Mouse (Mus musculus): Measurements from ENCODE around the gene Hcfc1. TPM values are rescaled to one million over a fixed set of nuclear protein-coding genes. Genes with fewer than 3 reads are reported as not detected.
A peak's percentile ranks its signal among the peaks of the same experiment; 100 is the strongest.

Gene Hcfc1
- polyA plus RNA-seq, 2 experiments = 28.9 to 35.1 TPM

DNA sequence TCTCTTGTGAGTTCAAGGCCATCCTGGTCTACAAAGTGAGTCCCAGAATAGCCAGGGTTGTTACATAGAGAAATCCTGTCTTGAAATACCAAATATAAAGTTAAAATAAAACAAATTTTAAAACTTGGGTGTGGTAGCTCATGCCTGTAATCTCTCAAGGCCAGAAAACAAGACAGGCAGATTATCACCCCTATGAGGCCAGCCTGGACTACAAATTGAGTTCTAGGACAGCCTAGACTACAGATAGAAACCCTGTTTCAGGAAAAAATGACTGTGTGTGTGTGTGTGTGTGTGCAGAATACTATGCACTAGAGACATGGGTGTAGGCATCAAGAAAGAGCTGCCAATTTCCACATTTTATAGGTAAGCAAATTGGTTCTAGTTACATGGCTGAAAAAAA is 4.6 kb upstream of the Hcfc1 start:
- peak overlapping the region; percentile 75 for H3K4me2 ChIP-seq (ENCODE audit: low read depth)

DNA sequence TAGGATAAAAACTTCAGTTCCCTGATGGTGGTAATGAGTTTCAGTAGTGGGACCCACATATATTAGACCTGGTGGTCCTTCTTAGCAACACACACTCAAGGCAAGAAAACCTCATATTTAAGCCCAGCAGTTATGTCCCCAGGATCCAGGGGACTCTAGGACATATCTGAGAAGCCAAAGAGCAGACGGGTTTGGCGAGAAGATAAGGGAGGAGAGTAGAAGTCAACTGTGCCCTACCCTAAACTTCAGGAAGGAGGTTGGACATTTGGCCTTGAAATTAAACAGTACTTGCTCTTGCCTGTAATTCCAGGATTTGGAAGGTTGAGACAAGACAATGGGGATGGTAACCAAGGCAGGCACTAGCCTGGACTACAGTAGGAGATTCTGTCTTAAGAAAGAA is 3.6 kb upstream of the Hcfc1 start:
- H3K4me2 ChIP-seq (ENCODE audit: low read depth) = peak overlapping the region; percentile 75
- TF ChIP-seq EP300 (IDR thresholded peaks at IDR 0.05; ENCODE audit: low read depth) (peak; percentile 80), CTCF (IDR thresholded peaks at IDR 0.05; ENCODE audit: low read depth) (no peak)
- ATAC-seq (ENCODE audit: insufficient read depth) (peak; percentile 52), DNase-seq (ENCODE audit: low read depth in 3 of 3, low spot score in 3 of 3) (peak; percentile 67 to 72 (median 69))
- no peaks in the 10 kb centered on the region for H3K27me3 ChIP-seq (ENCODE audit: control insufficient read depth, insufficient read depth, low read length)
- no peaks in the 10 kb centered on the region for H3K36me3 ChIP-seq (replicated peaks; ENCODE audit: control insufficient read depth, insufficient read depth, low read depth)
- WGBS (ENCODE audit: insufficient replicate concordance) = 17% methylated on average over 2 of the region's 2 CpGs
- peak overlapping the region; percentile 88 for H3K27ac ChIP-seq
- no peaks in the 10 kb centered on the region for H3K9me3 ChIP-seq (ENCODE audit: control insufficient read depth, low read length)
- peaks cover 26 to 30% of the 10 kb centered on the region in 2 experiments for H3K4me1 ChIP-seq (replicated peaks; ENCODE audit: control insufficient read depth in 2 of 2, insufficient read depth in 2 of 2, low read length in 1 of 2)
- H3K9ac ChIP-seq (replicated peaks) = peak overlapping the region; percentile 55
- H3K4me3 ChIP-seq (ENCODE audit: insufficient read depth in 1 of 2, low read depth in 2 of 2, low read length in 2 of 2) = no peak overlapping the region

More for the DNA sequence above, 4.6 kb upstream of the Hcfc1 start:
- ATAC-seq (ENCODE audit: insufficient read depth) (peak; percentile 36), DNase-seq (ENCODE audit: low read depth in 3 of 3, low spot score in 3 of 3) (peak in 1 of 3 experiments; percentile 61)
- peak overlapping the region; percentile 50 for H3K9ac ChIP-seq (replicated peaks)
- H3K4me1 ChIP-seq (replicated peaks; ENCODE audit: control insufficient read depth in 2 of 2, insufficient read depth in 2 of 2, low read length in 1 of 2) = peaks cover 26 to 30% of the 10 kb centered on the region in 2 experiments
- TF ChIP-seq EP300 (IDR thresholded peaks at IDR 0.05; ENCODE audit: low read depth) (peak; percentile 76), CTCF (IDR thresholded peaks at IDR 0.05; ENCODE audit: low read depth) (no peak)
- peak overlapping the region; percentile 88 for H3K27ac ChIP-seq
- no peaks in the 10 kb centered on the region for H3K36me3 ChIP-seq (replicated peaks; ENCODE audit: control insufficient read depth, insufficient read depth, low read depth)
- H3K4me3 ChIP-seq (ENCODE audit: insufficient read depth in 1 of 2, low read depth in 2 of 2, low read length in 2 of 2) = no peak overlapping the region
- no peaks in the 10 kb centered on the region for H3K27me3 ChIP-seq (ENCODE audit: control insufficient read depth, insufficient read depth, low read length)
- no peaks in the 10 kb centered on the region for H3K9me3 ChIP-seq (ENCODE audit: control insufficient read depth, low read length)

DNA sequence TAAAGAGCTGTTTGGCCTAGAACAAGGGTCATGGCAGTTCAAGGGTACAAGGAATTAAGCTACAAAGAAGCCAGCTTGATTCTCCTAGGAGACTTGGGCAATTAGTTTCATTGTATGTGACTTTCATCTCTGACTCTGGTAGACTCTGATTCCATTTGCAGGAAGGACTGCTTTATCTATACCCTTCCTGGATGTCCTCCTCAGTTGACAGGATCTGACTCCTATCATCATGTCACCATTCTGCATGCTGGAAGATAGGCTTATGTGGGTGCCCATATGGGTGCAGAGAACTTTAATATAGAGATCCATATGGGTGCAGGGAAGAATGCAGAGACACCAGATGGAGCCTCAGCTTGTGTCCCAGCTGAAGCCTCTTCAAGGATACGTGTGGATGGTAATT is 3.0 kb upstream of the Hcfc1 start:
- Histone ChIP-seq H3K27me3 (ENCODE audit: control insufficient read depth, insufficient read depth, low read length) (no peaks in the 10 kb centered on the region), H3K4me1 (replicated peaks; ENCODE audit: control insufficient read depth in 2 of 2, insufficient read depth in 2 of 2, low read length in 1 of 2) (peaks cover 26 to 32% of the 10 kb centered on the region in 2 experiments), H3K9me3 (ENCODE audit: control insufficient read depth, low read length) (no peaks in the 10 kb centered on the region), H3K4me2 (ENCODE audit: low read depth) (peak overlapping the region; percentile 75), H3K27ac (peak overlapping the region; percentile 88), H3K9ac (replicated peaks) (peak overlapping the region; percentile 55), H3K4me3 (ENCODE audit: insufficient read depth in 1 of 2, low read depth in 2 of 2, low read length in 2 of 2) (no peak overlapping the region), H3K36me3 (replicated peaks; ENCODE audit: control insufficient read depth, insufficient read depth, low read depth) (peaks cover under 1% of the 10 kb centered on the region; the same call in 1 of the 2 replicates)
- no peak for DNase-seq (ENCODE audit: low read depth in 3 of 3, low spot score in 3 of 3)
- peak; percentile 29; the same call in 1 of the 2 replicates for ATAC-seq (ENCODE audit: insufficient read depth)
- WGBS (ENCODE audit: insufficient replicate concordance) = 40% methylated on average over 1 of the region's 1 CpGs
- TF ChIP-seq CTCF (IDR thresholded peaks at IDR 0.05; ENCODE audit: low read depth) (no peak), EP300 (IDR thresholded peaks at IDR 0.05; ENCODE audit: low read depth) (peak; percentile 56)

DNA sequence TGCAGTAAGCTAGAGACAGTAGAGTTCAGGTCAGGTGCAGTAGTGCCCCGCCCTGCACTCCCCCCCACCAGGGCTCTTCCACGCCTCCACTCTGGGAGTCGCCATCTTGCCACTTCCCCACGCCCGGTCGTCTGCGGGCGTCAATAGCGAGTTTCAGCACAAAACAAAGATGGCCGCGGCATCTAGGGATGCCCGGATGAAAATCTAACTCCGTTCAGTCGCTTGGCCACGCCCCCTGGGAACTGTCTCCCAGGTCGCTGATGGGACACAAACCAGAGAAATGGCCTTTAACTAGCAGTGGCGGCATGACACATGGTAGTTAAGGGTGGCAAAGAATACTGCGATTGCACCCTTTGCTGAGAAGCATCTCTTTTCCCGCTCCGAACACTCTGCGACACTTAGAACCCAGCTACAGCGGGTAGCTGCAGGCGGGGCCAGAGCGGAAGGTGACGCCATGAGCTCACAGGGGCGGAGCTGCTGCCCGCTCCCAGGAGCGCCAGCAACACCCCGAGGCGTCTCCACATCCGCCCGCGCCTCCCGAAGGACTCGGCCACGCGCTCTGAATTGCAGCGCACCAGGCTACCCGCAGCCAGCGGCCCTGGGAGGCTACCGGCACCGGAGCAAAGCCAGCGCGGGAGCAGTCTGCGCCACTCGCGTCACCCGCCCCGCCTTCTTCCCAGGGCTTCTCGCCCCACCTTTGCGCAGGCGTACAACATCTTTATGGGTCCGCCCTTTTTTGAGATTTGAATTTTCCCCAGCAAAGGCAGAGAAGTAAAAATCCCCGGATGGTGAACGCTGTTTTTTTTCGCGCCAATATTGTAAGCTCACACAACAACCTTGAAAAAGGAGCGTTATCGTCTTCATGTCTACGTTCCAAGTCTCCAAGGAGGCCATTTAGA is 1.3 kb upstream of the Hcfc1 start:
- Histone ChIP-seq H3K4me1 (replicated peaks; ENCODE audit: control insufficient read depth in 2 of 2, insufficient read depth in 2 of 2, low read length in 1 of 2) (peaks cover 34 to 46% of the 10 kb centered on the region in 2 experiments), H3K4me3 (ENCODE audit: insufficient read depth in 1 of 2, low read depth in 2 of 2, low read length in 2 of 2) (peak overlapping the region; percentile 90 to 99), H3K27ac (peak overlapping the region; percentile 88), H3K9me3 (ENCODE audit: control insufficient read depth, low read length) (no peaks in the 10 kb centered on the region), H3K9ac (replicated peaks) (peak overlapping the region; percentile 83), H3K4me2 (ENCODE audit: low read depth) (peak overlapping the region; percentile 75), H3K36me3 (replicated peaks; ENCODE audit: control insufficient read depth, insufficient read depth, low read depth) (peaks cover 9% of the 10 kb centered on the region), H3K27me3 (ENCODE audit: control insufficient read depth, insufficient read depth, low read length) (no peaks in the 10 kb centered on the region)
- DNase-seq (ENCODE audit: low read depth in 3 of 3, low spot score in 3 of 3) (peak; percentile 78 to 85 (median 80)), ATAC-seq (ENCODE audit: insufficient read depth) (peak; percentile 71)
- no peak for TF ChIP-seq CTCF (IDR thresholded peaks at IDR 0.05; ENCODE audit: low read depth)
- TF ChIP-seq EP300 (IDR thresholded peaks at IDR 0.05; ENCODE audit: low read depth) = 0 out of 2 replicates have a peak, but pooled peaks have one; percentile 32
- WGBS (ENCODE audit: insufficient replicate concordance) = 9% methylated on average over 59 of the region's 60 CpGs

DNA sequence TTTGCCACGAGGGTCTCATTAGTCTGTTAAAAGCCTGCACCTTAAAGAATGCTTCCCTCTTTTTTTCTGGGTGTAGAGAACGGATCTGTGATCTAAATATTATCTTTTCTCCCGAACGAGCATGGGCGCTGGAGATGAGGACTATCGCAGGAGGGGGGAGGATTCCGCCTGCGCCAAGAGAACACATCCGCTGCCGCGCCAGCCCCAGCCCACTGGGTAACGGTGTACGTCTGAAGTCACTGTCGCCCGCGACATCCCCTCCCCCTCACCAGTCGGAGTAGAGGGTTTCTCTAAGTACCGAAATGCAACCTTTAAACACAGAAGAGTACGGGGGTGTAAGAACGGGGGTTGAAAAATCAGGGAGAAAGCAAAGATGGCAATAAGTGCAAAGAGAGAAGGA is 850 bp downstream of the Hcfc1 start:
- Histone ChIP-seq H3K9me3 (ENCODE audit: control insufficient read depth, low read length) (no peaks in the 10 kb centered on the region), H3K4me3 (ENCODE audit: insufficient read depth in 1 of 2, low read depth in 2 of 2, low read length in 2 of 2) (peak overlapping the region; percentile 90 to 99), H3K36me3 (replicated peaks; ENCODE audit: control insufficient read depth, insufficient read depth, low read depth) (peaks cover 24% of the 10 kb centered on the region), H3K4me1 (replicated peaks; ENCODE audit: control insufficient read depth in 2 of 2, insufficient read depth in 2 of 2, low read length in 1 of 2) (peaks cover 19 to 34% of the 10 kb centered on the region in 2 experiments), H3K4me2 (ENCODE audit: low read depth) (peak overlapping the region; percentile 84), H3K27ac (peak overlapping the region; percentile 88), H3K27me3 (ENCODE audit: control insufficient read depth, insufficient read depth, low read length) (no peaks in the 10 kb centered on the region), H3K9ac (replicated peaks) (peak overlapping the region; percentile 83)
- ATAC-seq (ENCODE audit: insufficient read depth) (no peak), DNase-seq (ENCODE audit: low read depth in 3 of 3, low spot score in 3 of 3) (no peak)
- 7% methylated on average over 20 of the region's 20 CpGs for WGBS (ENCODE audit: insufficient replicate concordance)
- TF ChIP-seq CTCF (IDR thresholded peaks at IDR 0.05; ENCODE audit: low read depth) (no peak), EP300 (IDR thresholded peaks at IDR 0.05; ENCODE audit: low read depth) (no peak)

All from liver, embryonic 14.5 days (tissue).